Mouse (Mus musculus): ENCODE measurements around the gene Map2k5.

GRCm38 (mm10) chr9:63197252-63197651, 180.4 kb downstream of the Map2k5 start:
- TF ChIP-seq CTCF (IDR thresholded peaks at IDR 0.05; ENCODE audit: extremely low read depth, insufficient read depth, low read length) (no peak), POLR2A (IDR thresholded peaks at IDR 0.05; ENCODE audit: extremely low read depth, insufficient read depth, low read length) (no peak)

Measured in cortical plate, adult 2 months (tissue).